Mouse (Mus musculus) mature B cell (primary cell): ENCODE results near the gene Nod2.

Experiments
- in situ Hi-C: fragments of 300-500 bp; cut with MboI; formaldehyde crosslinking; loops from 2 replicates; pipeline ENCODE4 v1.14.3; 2019

Nod2 gene

DNA sequence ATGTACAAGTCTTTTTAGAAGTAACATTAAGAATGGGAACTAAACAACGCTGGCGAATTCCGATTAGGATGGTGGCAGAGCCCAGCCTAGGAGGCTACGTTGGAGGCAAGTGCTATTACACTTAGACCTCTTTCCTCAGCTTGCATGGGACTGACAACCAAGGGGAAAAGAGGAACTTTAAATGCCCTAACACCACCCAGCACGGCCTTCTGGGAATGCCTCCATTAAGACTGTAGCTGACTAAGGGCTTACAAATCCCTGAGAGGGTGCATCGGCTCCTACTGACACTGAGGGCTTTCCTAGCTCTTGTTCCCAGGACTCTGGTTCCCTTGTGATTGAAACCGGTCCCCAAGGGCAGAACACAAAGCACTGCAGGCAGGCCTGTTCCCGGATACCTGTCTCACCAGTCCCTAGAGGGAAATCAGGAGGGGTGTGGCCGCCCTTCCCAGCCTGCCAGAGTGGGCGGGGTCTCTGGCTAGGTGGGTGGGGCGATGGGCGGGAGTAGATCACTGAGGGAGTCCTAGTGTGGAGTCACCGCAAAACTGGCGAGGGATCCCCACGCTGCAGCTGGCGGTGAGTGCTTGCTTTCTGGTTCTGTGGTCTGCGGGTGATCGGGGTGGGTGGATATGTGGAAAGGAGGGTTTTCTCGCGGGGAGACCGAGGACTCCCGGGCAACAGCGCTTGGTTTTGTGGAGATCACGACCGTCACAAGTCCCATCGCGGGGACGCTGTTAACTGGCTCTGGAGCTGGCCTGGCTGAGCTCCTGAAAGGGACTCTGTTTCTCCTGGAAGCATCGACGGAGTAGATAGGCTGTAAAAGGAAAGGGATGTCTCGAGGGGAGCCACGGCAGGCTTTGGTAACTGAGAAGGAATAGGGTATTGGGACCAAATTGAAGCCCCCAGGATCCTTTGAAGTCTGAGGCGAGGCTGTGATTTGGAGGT lies at the start of gene Nod2:
Gene Nod2, plus strand, starts transcription at position 479 of the 942 bp plus-strand sequence.
- in situ Hi-C loops = no loop called here

DNA sequence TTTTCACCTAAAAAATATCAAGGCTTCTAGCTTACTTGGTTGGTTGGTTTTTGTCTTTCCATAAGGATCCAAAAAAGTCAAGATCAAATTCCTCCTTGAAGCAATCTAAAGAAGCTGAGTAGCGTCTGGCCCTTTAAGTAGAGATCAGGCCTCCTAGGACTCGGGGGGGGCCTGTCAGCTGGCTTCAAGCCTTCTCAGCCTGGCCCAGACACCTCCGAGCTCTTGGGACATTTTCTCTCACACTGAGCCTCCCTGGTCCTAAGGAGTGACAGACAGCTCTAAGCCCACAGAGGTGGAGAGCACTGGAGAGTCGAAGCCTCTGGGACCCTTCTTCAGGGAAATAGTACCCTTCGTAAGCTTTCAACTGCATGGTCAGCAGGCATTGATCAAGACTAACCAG lies 48.5 kb upstream of the Nod2 start:
- in situ Hi-C loops = no loop called here

DNA sequence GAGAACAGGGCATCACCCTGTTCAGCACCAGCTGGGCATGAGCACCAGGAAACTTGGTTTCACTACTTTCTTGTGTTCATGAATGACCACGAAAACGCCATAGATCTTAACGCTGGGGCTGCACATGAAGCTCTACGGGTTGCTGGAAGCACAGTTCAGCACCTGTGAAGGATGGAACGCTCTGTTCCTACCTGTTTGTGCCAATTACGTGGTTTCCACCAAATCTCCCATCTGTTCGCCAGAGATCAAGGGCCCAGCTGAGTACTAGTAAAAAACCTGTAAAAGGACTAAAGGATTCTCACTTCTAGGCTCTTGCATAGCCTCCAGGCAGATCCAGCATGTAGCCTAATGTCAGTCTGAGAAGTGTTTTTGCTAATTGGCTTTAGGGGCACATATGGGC lies 47.6 kb upstream of the Nod2 start:
- in situ Hi-C loops = no loop called here

DNA sequence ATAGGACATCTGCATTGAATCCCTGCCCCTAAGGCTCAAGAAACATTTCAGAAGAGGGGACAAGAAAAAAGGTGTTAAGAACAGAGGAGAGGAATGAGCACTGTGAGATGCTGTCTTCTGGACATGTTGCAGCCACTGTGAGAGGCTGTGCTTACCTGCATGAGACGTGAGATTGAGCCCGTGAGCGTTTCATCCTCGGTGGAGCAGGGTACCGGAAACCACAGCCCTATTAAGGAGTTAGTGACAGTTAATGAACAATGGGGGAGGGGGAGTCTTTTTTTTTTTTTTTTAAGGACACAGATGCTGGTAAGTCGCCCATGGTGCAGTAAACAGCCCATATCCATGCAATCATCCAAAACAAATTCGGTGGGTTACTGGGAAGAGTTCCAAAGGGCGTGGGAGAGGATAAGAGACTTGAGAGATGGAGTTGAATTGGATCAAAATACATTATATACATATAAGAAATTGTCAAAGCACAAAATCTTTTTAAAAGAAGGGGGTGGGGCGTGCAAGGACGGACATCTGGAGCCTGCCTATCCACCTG lies 43.6 kb upstream of the Nod2 start:
- in situ Hi-C loops = no loop called here

DNA sequence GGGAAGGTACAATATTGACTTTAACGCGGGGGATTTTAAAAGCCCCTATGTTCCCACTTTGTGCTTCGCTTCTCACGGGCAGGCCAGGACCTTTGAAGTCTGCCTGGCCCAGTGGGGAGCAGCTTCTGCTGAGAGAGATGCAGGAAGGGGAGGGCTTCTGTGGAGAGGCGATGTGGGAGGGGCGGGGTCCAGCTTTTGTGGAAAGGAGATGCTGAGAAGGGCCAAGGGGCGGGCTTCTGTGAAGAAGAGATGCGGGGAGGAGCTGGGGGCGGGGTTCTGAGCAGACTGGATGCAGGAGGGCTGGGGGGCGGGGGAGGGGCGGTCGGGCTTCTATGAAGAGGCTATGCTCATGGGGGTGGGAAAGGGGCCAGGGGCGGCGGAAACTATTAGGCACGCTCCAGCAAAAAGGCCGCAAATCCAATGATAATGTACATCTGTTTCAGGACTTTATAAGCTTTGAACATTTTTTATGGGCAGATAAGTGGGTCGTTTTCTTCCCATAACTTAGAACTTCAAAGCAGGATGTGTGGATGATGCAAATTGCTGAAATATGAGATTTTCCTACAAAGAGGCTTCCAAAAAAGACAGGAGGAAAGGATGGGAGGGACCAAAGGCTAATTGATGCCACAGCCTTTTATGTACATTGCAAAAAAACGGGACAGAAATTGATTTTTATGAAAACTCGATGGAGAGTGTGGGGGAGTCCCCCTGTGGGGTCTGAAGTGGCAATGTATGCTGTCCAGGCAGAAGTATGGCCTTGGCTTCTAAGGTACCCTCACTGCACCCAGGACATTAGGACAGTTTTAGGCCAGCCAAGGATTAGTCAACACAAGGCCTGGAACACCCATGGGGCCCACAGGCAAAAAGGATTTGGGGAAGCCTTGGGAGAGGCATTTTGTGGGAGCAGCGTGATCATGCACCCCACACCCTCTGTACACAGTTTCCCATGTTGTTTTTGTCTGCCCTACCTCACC lies 42.8 kb upstream of the Nod2 start:
- in situ Hi-C loops = no loop called here

DNA sequence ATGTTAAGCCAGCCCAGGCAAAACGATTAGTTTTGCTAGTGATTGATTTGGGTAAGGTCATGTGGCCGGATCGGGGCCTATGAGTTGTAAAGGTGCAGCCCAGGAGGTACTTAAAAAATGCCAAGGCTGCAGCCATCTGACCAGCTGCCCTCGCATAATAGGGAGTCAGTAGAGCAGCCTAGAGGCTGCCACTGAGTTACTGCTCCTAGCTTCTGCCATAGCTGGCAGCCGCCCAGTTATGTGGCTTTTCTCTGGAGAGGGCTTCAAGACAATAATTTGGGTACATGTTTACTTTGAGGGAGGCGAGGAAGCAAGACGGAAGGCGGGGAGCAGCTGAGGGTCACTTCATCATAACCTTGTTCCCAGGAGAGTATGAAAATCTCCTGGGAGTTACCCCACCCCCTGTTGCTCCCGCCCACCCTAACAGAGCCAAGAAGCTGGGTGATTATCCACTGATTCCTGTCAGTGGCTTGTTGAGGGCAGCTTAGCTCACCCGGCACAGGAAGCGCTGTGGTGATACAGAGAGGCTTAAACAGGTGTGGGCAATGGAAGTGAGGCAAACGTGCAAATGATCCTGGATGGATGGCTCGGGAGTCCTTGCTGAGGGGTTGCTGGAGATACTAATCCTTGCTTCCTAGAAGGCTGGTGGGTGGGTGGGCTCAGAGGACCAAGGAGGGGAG lies 41.6 kb upstream of the Nod2 start:
- in situ Hi-C loops = no loop called here

GRCm38 (mm10) chr8:88609036-88609435 lies 38.1 kb upstream of the Nod2 start:
- in situ Hi-C loops = no loop called here

DNA sequence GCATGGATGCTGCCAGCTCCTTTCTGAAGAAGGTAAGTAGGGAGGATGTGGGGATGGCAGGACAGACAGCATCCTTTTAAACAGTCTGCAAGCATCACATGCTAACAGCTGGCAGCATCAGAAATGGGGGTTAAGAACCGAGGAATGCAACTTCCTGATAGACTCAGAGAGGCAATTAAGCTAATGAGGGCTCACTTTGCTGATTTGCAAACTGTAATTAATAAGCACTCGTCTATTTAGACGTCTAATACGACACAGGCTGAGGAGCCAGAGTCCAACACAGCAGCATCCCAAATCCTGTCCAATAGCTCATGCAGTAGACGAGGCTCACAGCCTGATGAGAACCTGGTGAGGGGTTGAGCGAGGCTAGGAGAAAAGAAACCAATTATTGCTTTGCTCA lies 36.8 kb upstream of the Nod2 start:
- in situ Hi-C loops = no loop called here

DNA sequence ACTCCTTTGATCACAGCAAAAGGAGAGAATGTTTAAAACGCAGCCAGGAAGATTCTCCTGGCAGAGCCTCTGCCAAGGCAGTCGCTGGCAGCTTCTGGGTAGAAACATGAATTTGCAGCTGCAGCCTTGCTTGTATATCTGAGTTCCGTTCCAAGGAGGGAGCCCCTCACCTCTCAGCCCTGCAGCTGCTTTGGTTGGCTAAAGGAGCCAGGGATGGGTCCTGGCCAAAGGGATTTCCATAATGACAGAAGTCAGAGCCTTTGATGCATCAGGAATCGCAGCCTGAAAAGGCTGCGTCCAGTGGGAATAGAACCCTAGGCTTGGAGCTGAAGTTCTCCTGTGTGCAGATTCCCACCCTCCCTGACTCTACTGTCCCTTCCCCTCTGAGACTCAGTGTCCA lies 32.1 kb upstream of the Nod2 start:
- in situ Hi-C loops = no loop called here

- in situ Hi-C loops = no loop called here
Measured at GRCm38 (mm10) chr8:88618612-88619011, 28.5 kb upstream of the Nod2 start.

DNA sequence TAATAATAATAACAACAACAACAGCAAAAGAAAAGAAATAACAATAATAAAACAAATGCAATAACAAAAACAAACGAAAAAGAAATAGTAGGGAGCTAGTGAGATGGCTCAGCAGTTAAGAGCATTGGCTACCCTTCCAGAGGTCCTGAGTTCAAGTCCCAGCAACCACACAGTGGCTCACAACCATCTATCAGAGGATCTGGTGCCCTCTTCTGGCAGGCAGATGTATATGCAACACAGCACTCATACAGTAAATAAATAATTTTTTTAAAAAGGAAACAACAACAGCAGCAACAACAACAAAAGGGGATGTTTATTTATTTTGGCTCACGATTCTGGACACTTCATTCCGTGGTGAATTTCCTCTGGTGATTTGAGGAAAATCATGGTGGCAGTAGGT lies 27.6 kb upstream of the Nod2 start:
- in situ Hi-C loops = no loop called here

GRCm38 (mm10) chr8:88620931-88621330 lies 26.2 kb upstream of the Nod2 start:
- in situ Hi-C loops = no loop called here

GRCm38 (mm10) chr8:88621408-88621807 lies 25.7 kb upstream of the Nod2 start:
- in situ Hi-C loops = no loop called here

GRCm38 (mm10) chr8:88623351-88623750 lies 23.8 kb upstream of the Nod2 start:
- in situ Hi-C loops = no loop called here

GRCm38 (mm10) chr8:88624276-88624675 lies 22.8 kb upstream of the Nod2 start:
- in situ Hi-C loops = no loop called here

DNA sequence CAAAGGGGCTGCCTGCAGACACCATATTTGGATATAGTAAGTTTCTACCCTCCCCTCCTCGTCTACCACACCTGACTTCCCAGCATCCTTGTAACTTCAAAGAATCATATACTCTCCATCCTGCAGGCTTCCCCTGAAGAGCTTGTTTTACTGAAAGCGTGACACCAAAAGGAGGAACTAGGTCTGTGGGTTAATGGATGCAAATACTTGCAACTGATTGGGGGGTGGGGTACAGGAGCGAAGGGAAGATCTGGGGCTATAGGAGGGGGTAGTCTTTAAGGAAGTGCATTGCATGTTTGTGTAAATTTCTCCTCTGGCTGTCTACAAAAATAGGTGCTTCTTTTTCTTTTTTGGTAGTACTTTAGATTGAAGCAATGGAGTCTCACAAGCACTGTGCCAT lies 20.7 kb upstream of the Nod2 start:
- in situ Hi-C loops = no loop called here

DNA sequence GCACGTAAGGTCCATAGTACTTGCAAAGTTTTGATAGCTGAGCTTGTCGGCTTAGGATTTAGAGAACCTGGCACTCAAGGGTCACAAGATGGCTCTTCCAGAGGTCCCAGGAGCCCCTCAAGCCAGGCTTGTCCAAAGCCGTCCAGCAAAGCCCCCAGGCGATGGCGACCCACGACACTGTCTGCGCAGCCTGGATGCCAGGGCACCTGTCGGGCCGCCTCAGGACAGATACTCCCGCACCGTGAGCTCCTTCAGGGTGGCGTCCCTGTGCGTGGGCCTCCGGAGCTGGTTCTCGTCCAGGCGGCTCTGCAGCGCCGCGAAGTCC lies 20.2 kb upstream of the Nod2 start:
- in situ Hi-C loops = no loop called here

GRCm38 (mm10) chr8:88627265-88627991 lies 19.7 kb upstream of the Nod2 start:
- in situ Hi-C loops = no loop called here

DNA sequence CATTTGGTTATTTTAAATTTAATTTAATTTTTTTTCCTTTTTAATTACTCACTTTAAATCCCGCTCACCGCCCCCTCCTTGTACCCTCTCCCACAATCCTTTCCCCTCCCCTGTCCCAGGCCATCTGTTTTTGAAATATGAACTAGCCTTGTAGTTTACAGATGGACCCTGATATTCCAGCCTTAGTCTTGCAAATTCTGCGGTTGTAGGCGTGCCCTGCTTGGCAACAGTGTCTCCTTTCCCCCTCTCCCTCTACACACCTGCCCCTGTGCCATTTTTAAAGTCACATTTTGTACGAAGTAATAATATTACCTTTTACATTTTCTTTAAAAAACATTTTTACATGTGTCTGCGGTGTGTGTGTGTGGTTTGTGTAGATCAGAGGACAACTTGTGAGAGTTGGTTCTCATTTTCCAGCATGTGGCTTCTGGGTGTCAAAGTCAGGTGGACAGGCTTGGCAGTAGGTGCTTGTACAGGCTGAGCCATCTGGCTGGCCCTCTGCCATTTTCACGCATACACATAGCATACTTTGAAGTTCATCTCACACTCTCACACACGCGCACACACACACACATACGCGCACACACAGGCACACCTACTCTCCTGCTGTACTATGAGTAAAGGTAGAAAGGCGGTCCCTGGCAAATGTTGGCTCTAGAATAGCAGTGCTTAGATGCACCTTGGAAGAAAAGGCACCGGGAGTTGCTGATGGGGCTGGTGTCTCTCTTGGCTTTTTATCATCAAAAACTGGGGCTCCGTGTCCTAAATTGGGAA lies 18.9 kb upstream of the Nod2 start:
- in situ Hi-C loops = no loop called here

GRCm38 (mm10) chr8:88630225-88630624 lies 16.9 kb upstream of the Nod2 start:
- in situ Hi-C loops = no loop called here
